Mouse (Mus musculus) heart, adult 2 months (tissue): ENCODE results near the gene Uggt2. TPM values are rescaled to one million over a fixed set of nuclear protein-coding genes. Genes with fewer than 3 reads are reported as not detected.
A peak's percentile ranks its signal among the peaks of the same experiment; 100 is the strongest.

ENCODE experiments used
- DNase-seq, 2 experiments: peaks; one replicate each; pipeline ENCODE4 v3.0.0; 2021
- H3K27ac ChIP-seq: fragments of 200-600 bp; 2 replicates; pipeline ENCODE4 v1.8.1; 2022
- H3K27me3 ChIP-seq: fragments of 200-500 bp; 2 replicates; pipeline ENCODE4 v1.6.1; 2012; ENCODE audit warnings: mild to moderate bottlenecking, low read length, inconsistent platforms, mixed read lengths; ENCODE audit not compliant: control insufficient read depth, insufficient read depth
- H3K36me3 ChIP-seq: fragments of 200-500 bp; 2 replicates; pipeline ENCODE4 v1.6.1; 2012; ENCODE audit warnings: low read length, inconsistent platforms; ENCODE audit not compliant: control insufficient read depth, insufficient read depth
- H3K4me1 ChIP-seq: fragments of 200-500 bp; 2 replicates; pipeline ENCODE4 v1.6.1; 2011; ENCODE audit warnings: low read length; ENCODE audit not compliant: control insufficient read depth, insufficient read depth
- H3K4me3 ChIP-seq: fragments of 200-600 bp; 2 replicates; pipeline ENCODE4 v1.8.1; 2022
- H3K79me2 ChIP-seq: fragments of 200-500 bp; replicated peaks from 2 replicates; pipeline ENCODE4 v1.6.1; 2012; ENCODE audit warnings: mild to moderate bottlenecking, inconsistent platforms, low read length, moderate library complexity, mixed read lengths; ENCODE audit not compliant: control insufficient read depth, insufficient read depth
- H3K9ac ChIP-seq: fragments of 200-500 bp; 2 replicates; pipeline ENCODE4 v1.6.1; 2012; ENCODE audit warnings: low read depth, mild to moderate bottlenecking, control low read depth, inconsistent platforms, low read length, mixed read lengths
- CTCF ChIP-seq: fragments of 200-600 bp; IDR thresholded peaks from 2 replicates; pipeline ENCODE4 v1.8.1; 2022; ENCODE audit warnings: antibody characterized with exemption, mild to moderate bottlenecking, moderate library complexity
- EP300 ChIP-seq: fragments of 200-500 bp; IDR thresholded peaks from 2 replicates; pipeline ENCODE4 v1.6.1; 2011; ENCODE audit warnings: low read depth, low read length, control low read depth; ENCODE audit not compliant: insufficient read depth
- POLR2A ChIP-seq: fragments of 200-500 bp; IDR thresholded peaks from 2 replicates; pipeline ENCODE4 v1.6.1; 2011; ENCODE audit warnings: mild to moderate bottlenecking, low read depth, low read length, control low read depth; ENCODE audit not compliant: insufficient read depth
- WGBS: fragments of 180-500 bp; shearing (Covaris S2); methylation state at CpG from one replicate; pipeline ENCODE4 v1.1.7; 2018; 5-methylcytosine and 5-hydroxymethylcytosine counted together
- intact Hi-C: fragments of 180-260 bp; cut with DNase I; formaldehyde crosslinking; loops from one replicate; pipeline ENCODE4 v1.15.1; 2025
- long read RNA-seq: library from polyadenylated mRNA; stranded (forward); transcript quantifications from one replicate; pipeline ENCODE4 v2.0.0, GENCODE M21; 2021
- polyA plus RNA-seq: library from polyadenylated mRNA; depleted of rRNA; stranded (reverse); fragments of >200 nt; gene quantifications from 2 replicates; pipeline ENCODE4 v1.2.3, GENCODE M21; 2012; rRNA removed
- total RNA-seq, 2 experiments: library from RNA; stranded (reverse); gene quantifications; 2 replicates each; pipeline ENCODE4 v1.2.3; 2021

Gene Uggt2
- total RNA-seq, result 1 to 10 TPM; 5.6 to 5.7 TPM
- polyA plus RNA-seq, result 4.1 and 8.3 TPM in 2 replicates
- long read RNA-seq, full-length matches to known transcripts, result 2 of 5 reads
- long read RNA-seq, partial matches to known transcripts, result 0 of 5 reads
- long read RNA-seq, other reads (novel, unspliced or antisense), result 3 of 5 reads

DNA sequence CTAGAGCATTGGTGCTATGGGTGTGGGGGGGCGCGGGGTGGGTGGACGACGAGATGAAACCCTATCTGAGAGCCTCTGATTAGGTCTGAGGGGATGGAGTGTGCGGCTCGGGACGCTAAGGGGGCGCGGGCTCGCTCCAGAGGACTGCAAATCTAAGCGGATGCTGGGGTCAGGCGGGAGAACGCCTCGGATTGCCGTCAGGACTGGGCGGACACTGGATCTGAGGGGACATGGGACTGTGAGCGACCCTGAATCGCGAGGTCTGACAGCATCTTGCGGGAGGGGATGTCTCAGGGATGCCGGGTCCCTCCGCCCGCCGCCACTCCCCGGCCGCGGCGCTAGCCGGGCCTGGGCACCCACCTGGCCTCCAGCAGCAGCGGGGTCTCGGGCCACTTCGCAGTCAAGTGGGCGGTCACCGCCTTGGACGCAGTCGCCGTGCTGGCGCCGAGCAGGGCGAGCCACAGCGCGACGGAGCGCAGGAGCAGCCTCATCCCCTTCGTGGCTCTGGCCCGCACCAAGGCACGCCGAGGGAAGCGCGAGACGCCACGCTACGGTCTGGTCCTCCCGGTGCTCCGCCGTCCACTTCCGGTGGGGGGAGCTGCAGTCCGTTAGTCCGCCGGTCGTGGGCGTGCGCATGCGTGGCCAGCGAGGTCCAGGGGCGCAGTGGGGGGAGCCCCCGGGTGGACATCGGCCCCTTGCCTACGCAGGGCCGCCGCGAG lies at the start of gene Uggt2:
Gene Uggt2 (minus strand): TSS at position 580 of the 719 bp plus-strand sequence.
- H3K27me3 ChIP-seq, result no peaks in the 10 kb centered on the region
- peak within 1 kb of the TSS; percentile 84 for H3K9ac ChIP-seq
- H3K27ac ChIP-seq, result no peak within 1 kb of the TSS
- TF ChIP-seq EP300 (no peak), CTCF (peak; percentile 67)
- WGBS, result under 1% methylated on average over 69 of the region's 72 CpGs
- DNase-seq, result peak; percentile 80 to 82
- H3K79me2 ChIP-seq, result no peaks in the 10 kb centered on the region
- no peaks in the 10 kb centered on the region for H3K36me3 ChIP-seq
- H3K4me1 ChIP-seq, result no peaks in the 10 kb centered on the region
- intact Hi-C loops, result loop anchor here (5.0 kb wide), 1 partner anchor 753 kb away; no protein-coding TSS in a partner anchor
- H3K4me3 ChIP-seq, result peak within 1 kb of the TSS; percentile 73

- Histone ChIP-seq H3K4me3 (no peak overlapping the region), H3K4me1 (no peaks in the 10 kb centered on the region), H3K36me3 (no peaks in the 10 kb centered on the region), H3K9ac (no peak overlapping the region), H3K27ac (no peak overlapping the region), H3K27me3 (peaks cover 18% of the 10 kb centered on the region), H3K79me2 (no peaks in the 10 kb centered on the region)
- intact Hi-C loops, result no loop called here
- TF ChIP-seq POLR2A, result no peak
- TF ChIP-seq CTCF, result no peak
- no peak for TF ChIP-seq EP300
- WGBS, result 51% methylated on average over 9 of the region's 9 CpGs
- DNase-seq, result no peak
Observed at GRCm38 (mm10) chr14:119139381-119139950, 40.2 kb upstream of the Uggt2 start.

DNA sequence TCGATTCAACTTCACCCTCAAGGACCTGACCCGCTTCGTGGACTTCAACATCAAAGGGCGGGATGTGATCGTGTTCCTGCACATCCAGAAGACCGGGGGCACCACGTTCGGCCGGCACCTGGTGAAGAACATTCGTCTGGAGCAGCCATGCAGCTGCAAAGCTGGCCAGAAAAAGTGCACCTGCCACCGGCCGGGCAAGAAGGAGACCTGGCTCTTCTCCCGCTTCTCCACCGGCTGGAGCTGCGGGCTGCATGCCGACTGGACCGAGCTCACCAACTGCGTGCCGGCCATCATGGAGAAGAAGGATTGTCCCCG lies 39.5 kb upstream of the Uggt2 start:
- H3K36me3 ChIP-seq, result no peaks in the 10 kb centered on the region
- DNase-seq, result peak in 1 of 2 experiments; percentile 16
- H3K9ac ChIP-seq, result no peak overlapping the region
- no peak overlapping the region for H3K27ac ChIP-seq
- TF ChIP-seq CTCF, result no peak
- TF ChIP-seq EP300, result no peak
- TF ChIP-seq POLR2A, result no peak
- no peaks in the 10 kb centered on the region for H3K4me1 ChIP-seq
- 3% methylated on average over 20 of the region's 20 CpGs for WGBS
- intact Hi-C loops, result no loop called here
- H3K79me2 ChIP-seq, result no peaks in the 10 kb centered on the region
- H3K27me3 ChIP-seq, result peaks cover 18% of the 10 kb centered on the region
- H3K4me3 ChIP-seq, result no peak overlapping the region

- under 1% methylated on average over 100 of the region's 100 CpGs for WGBS
- H3K27me3 ChIP-seq, result peaks cover 18% of the 10 kb centered on the region
- H3K9ac ChIP-seq, result no peak within 1 kb of the TSS
- H3K27ac ChIP-seq, result no peak within 1 kb of the TSS
- peak within 1 kb of the TSS; percentile 46 for H3K4me3 ChIP-seq
- no peaks in the 10 kb centered on the region for H3K79me2 ChIP-seq
- intact Hi-C loops, result no loop called here
- H3K4me1 ChIP-seq, result no peaks in the 10 kb centered on the region
- peak; percentile 2 to 17 for DNase-seq
- TF ChIP-seq CTCF, result no peak
- no peaks in the 10 kb centered on the region for H3K36me3 ChIP-seq
Observed at GRCm38 (mm10) chr14:119137906-119138785, 38.9 kb upstream of the Uggt2 start, which contains the start of gene Hs6st3. Hs6st3 (plus strand) TSS chr14:119138341.

DNA sequence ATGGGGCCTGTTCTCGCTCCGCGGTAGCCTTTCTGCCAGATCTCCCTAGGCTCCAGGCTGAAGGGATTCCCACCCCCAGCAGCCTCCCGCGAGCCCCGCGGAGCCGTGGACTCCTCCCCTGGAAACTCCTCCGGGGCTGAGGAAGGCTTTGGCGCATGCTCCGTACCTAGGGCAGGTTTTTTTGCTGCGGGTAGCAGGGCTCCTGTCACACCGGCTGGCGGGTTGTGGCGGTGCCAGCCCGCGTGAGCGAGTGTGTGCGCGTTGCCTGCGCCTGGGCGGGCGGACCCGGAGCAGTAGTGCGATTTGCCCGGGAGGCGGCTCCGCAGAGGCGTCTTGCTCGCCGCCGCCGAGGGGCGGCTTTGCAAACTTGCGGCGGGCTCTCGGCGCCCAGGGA lies 38.3 kb upstream of the Uggt2 start:
- no peak for TF ChIP-seq POLR2A
- TF ChIP-seq CTCF, result peak; percentile 45
- no peak for TF ChIP-seq EP300
- DNase-seq, result peak; percentile 30 to 39
- no peaks in the 10 kb centered on the region for H3K4me1 ChIP-seq

More for the DNA sequence above, 38.3 kb upstream of the Uggt2 start:
- Histone ChIP-seq H3K4me3 (peak overlapping the region; percentile 46), H3K9ac (no peak overlapping the region), H3K79me2 (no peaks in the 10 kb centered on the region), H3K27me3 (peaks cover 18% of the 10 kb centered on the region), H3K27ac (no peak overlapping the region), H3K36me3 (no peaks in the 10 kb centered on the region)
- intact Hi-C loops, result no loop called here
- 1% methylated on average over 38 of the region's 38 CpGs for WGBS
